Mouse (Mus musculus): ENCODE data around the gene Ccdc120. TPM values are rescaled to one million over a fixed set of nuclear protein-coding genes. Genes with fewer than 3 reads are reported as not detected.

Ccdc120 gene
- polyA plus RNA-seq, 1 experiment from 2014 or later = 30.4 TPM

Other genes starting within 250 kb of the Ccdc120 start
- 0.08 TPM in 1 of 2 replicates, not detected in the other for gene Foxp3, start 177.3 kb downstream of the Ccdc120 start, polyA plus RNA-seq (2015; fragmentation: Nextera tagmentation; extraction: Ambion mirVana)
- gene Ppp1r3f, start 176.6 kb downstream of the Ccdc120 start, polyA plus RNA-seq (2015; fragmentation: Nextera tagmentation; extraction: Ambion mirVana) = 3.0 and 3.6 TPM in 2 replicates
- gene Ccdc22, start 145.4 kb downstream of the Ccdc120 start, polyA plus RNA-seq (2015; fragmentation: Nextera tagmentation; extraction: Ambion mirVana) = 36.8 and 38.5 TPM in 2 replicates
- gene Cacna1f, start 143.8 kb downstream of the Ccdc120 start, polyA plus RNA-seq (2015; fragmentation: Nextera tagmentation; extraction: Ambion mirVana) = 0.03 TPM in 2 replicates
- gene Syp, start 112.4 kb downstream of the Ccdc120 start, polyA plus RNA-seq (2015; fragmentation: Nextera tagmentation; extraction: Ambion mirVana) = 62.0 and 66.7 TPM in 2 replicates
- 1.3 and 2.3 TPM in 2 replicates for gene Prickle3, start 93.6 kb downstream of the Ccdc120 start, polyA plus RNA-seq (2015; fragmentation: Nextera tagmentation; extraction: Ambion mirVana)
- gene Plp2, start 79.5 kb downstream of the Ccdc120 start, polyA plus RNA-seq (2015; fragmentation: Nextera tagmentation; extraction: Ambion mirVana) = 45.7 and 50.5 TPM in 2 replicates
- 0.06 and 0.09 TPM in 2 replicates for gene Magix, start 69.7 kb downstream of the Ccdc120 start, polyA plus RNA-seq (2015; fragmentation: Nextera tagmentation; extraction: Ambion mirVana)
- 44.1 and 47.7 TPM in 2 replicates for gene Gpkow, start 53.8 kb downstream of the Ccdc120 start, polyA plus RNA-seq (2015; fragmentation: Nextera tagmentation; extraction: Ambion mirVana)
- 29.0 and 33.6 TPM in 2 replicates for gene Wdr45, start 36.6 kb downstream of the Ccdc120 start, polyA plus RNA-seq (2015; fragmentation: Nextera tagmentation; extraction: Ambion mirVana)
- gene Gm45208, start 28.7 kb downstream of the Ccdc120 start, polyA plus RNA-seq (2015; fragmentation: Nextera tagmentation; extraction: Ambion mirVana) = 0.53 and 0.67 TPM in 2 replicates
- gene Praf2, start 22.5 kb downstream of the Ccdc120 start, polyA plus RNA-seq (2015; fragmentation: Nextera tagmentation; extraction: Ambion mirVana) = 91.9 and 93.3 TPM in 2 replicates
- gene Tfe3, start 11.7 kb upstream of the Ccdc120 start, polyA plus RNA-seq (2015; fragmentation: Nextera tagmentation; extraction: Ambion mirVana) = 20.0 and 23.8 TPM in 2 replicates
- 71.6 and 82.6 TPM in 2 replicates for gene Gripap1, start 38.9 kb upstream of the Ccdc120 start, polyA plus RNA-seq (2015; fragmentation: Nextera tagmentation; extraction: Ambion mirVana)
- 1.1 and 1.4 TPM in 2 replicates for gene Kcnd1, start 71.4 kb upstream of the Ccdc120 start, polyA plus RNA-seq (2015; fragmentation: Nextera tagmentation; extraction: Ambion mirVana)
- 43.9 and 44.9 TPM in 2 replicates for gene Otud5, start 90.5 kb upstream of the Ccdc120 start, polyA plus RNA-seq (2015; fragmentation: Nextera tagmentation; extraction: Ambion mirVana)
- gene Pim2, start 127.4 kb upstream of the Ccdc120 start, polyA plus RNA-seq (2015; fragmentation: Nextera tagmentation; extraction: Ambion mirVana) = 13.0 and 13.3 TPM in 2 replicates
- 29.7 and 36.6 TPM in 2 replicates for gene Slc35a2, start 133.1 kb upstream of the Ccdc120 start, polyA plus RNA-seq (2015; fragmentation: Nextera tagmentation; extraction: Ambion mirVana)
- 202 and 206 TPM in 2 replicates for gene Pqbp1, start 148.4 kb upstream of the Ccdc120 start, polyA plus RNA-seq (2015; fragmentation: Nextera tagmentation; extraction: Ambion mirVana)
- gene Timm17b, start 148.5 kb upstream of the Ccdc120 start, polyA plus RNA-seq (2015; fragmentation: Nextera tagmentation; extraction: Ambion mirVana) = 168 and 193 TPM in 2 replicates
- gene Gm10491, start 156.9 kb upstream of the Ccdc120 start, polyA plus RNA-seq (2015; fragmentation: Nextera tagmentation; extraction: Ambion mirVana) = not detected in 2 replicates
- gene Gm10490, start 158.6 kb upstream of the Ccdc120 start, polyA plus RNA-seq (2015; fragmentation: Nextera tagmentation; extraction: Ambion mirVana) = not detected in 2 replicates
- 82.1 and 83.8 TPM in 2 replicates for gene Pcsk1n, start 168.9 kb upstream of the Ccdc120 start, polyA plus RNA-seq (2015; fragmentation: Nextera tagmentation; extraction: Ambion mirVana)
- gene Eras, start 177.7 kb upstream of the Ccdc120 start, polyA plus RNA-seq (2015; fragmentation: Nextera tagmentation; extraction: Ambion mirVana) = not detected in 2 replicates
- 53.5 and 64.8 TPM in 2 replicates for gene Hdac6, start 197.0 kb upstream of the Ccdc120 start, polyA plus RNA-seq (2015; fragmentation: Nextera tagmentation; extraction: Ambion mirVana)
- gene Gata1, start 227.2 kb upstream of the Ccdc120 start, polyA plus RNA-seq (2015; fragmentation: Nextera tagmentation; extraction: Ambion mirVana) = 0.26 and 0.39 TPM in 2 replicates